Mouse (Mus musculus): ENCODE measurements around the gene Erbb3. TPM values are rescaled to one million over a fixed set of nuclear protein-coding genes. Genes with fewer than 3 reads are reported as not detected.

Erbb3 gene
- polyA plus RNA-seq, 1 experiment from 2014 or later = 1.2 TPM

DNA sequence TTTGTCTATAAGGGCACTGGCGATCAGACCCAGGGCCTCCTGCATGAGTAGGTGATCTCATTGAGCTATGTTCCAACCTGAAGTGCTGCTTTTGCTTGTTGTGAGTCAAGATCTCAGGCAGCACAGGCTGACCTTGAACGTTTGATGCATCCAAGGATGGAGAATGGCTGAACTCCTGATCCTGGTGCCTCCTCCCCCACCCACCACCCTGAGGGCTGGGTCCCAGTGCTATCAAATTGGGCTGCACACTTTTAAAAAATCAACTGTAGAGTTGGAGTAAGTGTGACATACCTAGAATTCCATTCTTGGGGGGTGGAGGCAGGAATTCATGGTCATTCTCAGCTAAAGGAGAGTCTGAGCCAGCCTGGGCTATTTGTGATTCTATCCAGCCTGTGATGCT, 17.0 kb upstream of the Erbb3 start:
- DNase-seq (no peak), ATAC-seq (ENCODE audit: low read depth) (no peak)
- H3K4me1 ChIP-seq (replicated peaks) = 0 out of 2 replicates have a peak, but pooled peaks cover 9% of the 10 kb centered on the region
- H3K27me3 ChIP-seq = no peaks in the 10 kb centered on the region
- no peak overlapping the region for H3K4me2 ChIP-seq
- 44% methylated on average over 2 of the region's 2 CpGs for WGBS (ENCODE audit: insufficient replicate concordance)
- no peaks in the 10 kb centered on the region for H3K9me3 ChIP-seq (replicated peaks)
- no peak overlapping the region for H3K4me3 ChIP-seq (replicated peaks)
- no peaks in the 10 kb centered on the region for H3K36me3 ChIP-seq
- no peak overlapping the region for H3K27ac ChIP-seq
- H3K9ac ChIP-seq = no peak overlapping the region

DNA sequence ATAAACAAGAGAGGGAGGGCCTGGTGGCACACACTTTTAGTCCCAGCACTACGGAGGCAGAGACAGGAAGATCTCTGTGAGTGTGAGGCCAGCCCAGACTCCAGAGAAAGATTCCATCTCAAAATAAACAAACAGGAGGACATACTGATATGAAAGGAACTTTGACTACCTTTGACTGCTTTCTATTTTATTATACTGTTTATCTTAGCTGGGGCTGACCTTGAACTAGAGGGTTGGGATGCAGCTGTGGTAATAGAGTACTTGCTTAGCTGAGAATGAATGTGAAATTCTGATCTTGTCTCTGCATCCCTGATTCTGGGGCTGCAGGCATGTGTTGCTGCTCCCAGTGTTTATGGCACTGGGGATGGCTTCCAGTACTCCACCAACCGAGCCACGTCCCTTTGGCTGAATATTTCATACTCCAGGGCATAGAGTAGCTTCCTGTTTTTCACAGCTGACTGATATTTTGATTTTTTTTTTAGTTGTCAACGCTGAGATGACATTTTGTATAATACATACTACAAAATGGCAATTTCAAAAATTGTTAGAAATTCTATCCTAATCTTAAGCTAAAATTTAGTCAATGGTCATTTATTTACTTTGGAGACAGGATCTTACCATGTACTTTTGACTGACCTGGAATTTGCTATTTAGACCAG, 13.1 kb upstream of the Erbb3 start:
- 56% methylated on average over 4 of the region's 4 CpGs for WGBS (ENCODE audit: insufficient replicate concordance)
- ATAC-seq (ENCODE audit: low read depth) (no peak), DNase-seq (no peak)
- Histone ChIP-seq H3K4me1 (replicated peaks) (0 out of 2 replicates have a peak, but pooled peaks cover 9% of the 10 kb centered on the region), H3K27ac (no peak overlapping the region), H3K27me3 (0 out of 2 replicates have a peak, but pooled peaks cover 3% of the 10 kb centered on the region), H3K9ac (no peak overlapping the region), H3K36me3 (no peaks in the 10 kb centered on the region), H3K9me3 (replicated peaks) (no peaks in the 10 kb centered on the region), H3K4me3 (replicated peaks) (no peak overlapping the region), H3K4me2 (no peak overlapping the region)

DNA sequence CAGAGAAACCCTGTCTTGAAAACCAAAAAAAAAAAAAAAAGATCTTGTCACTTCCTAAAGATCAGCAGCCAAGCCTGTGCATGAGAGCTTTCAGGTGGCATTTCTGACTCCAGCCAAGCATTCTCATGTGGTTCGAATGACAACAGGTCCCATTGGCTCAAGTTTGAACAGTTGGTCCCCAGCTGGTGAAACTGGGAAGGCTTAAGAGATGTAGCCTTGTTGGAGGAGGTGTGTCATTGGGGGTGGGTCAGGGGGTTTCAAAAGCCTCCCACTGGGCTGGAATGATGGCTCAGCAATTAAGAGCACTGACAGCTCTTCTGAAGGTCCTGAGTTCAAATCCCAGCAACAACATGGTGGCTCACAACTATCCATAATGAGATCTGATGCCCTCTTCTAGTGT, 12.0 kb upstream of the Erbb3 start:
- WGBS (ENCODE audit: insufficient replicate concordance) = 63% methylated on average over 1 of the region's 1 CpGs
- DNase-seq (no peak), ATAC-seq (ENCODE audit: low read depth) (no peak)
- Histone ChIP-seq H3K4me3 (replicated peaks) (no peak overlapping the region), H3K27me3 (0 out of 2 replicates have a peak, but pooled peaks cover 3% of the 10 kb centered on the region), H3K9me3 (replicated peaks) (no peaks in the 10 kb centered on the region), H3K4me2 (no peak overlapping the region), H3K9ac (no peak overlapping the region), H3K27ac (no peak overlapping the region), H3K36me3 (no peaks in the 10 kb centered on the region), H3K4me1 (replicated peaks) (0 out of 2 replicates have a peak, but pooled peaks cover 9% of the 10 kb centered on the region)

DNA sequence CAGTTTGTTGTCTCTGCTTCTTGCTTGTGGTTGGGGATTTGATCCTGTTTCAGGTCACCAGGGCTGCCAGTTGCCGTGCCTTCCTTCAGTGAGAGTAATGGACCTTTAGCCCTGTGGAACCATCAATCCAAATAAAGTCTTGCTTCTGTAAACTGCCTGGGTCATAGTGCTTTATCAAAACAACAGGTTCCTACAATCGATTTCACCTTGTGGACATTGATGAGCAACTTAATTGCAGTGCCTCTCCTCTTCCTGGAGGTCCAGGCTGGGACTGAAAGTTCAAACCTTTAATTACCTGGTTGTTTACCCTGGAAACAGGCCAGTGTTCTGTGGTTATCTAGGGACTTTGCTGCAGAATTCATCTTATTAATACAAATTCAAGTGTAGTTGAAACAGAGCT, 9.0 kb upstream of the Erbb3 start:
- Histone ChIP-seq H3K27ac (no peak overlapping the region), H3K9me3 (replicated peaks) (no peaks in the 10 kb centered on the region), H3K9ac (no peak overlapping the region), H3K4me2 (no peak overlapping the region), H3K4me1 (replicated peaks) (no peaks in the 10 kb centered on the region), H3K27me3 (peaks cover 11% of the 10 kb centered on the region; the same call in 1 of the 2 replicates), H3K4me3 (replicated peaks) (no peak overlapping the region), H3K36me3 (no peaks in the 10 kb centered on the region)
- DNase-seq = no peak
- 45% methylated on average over 2 of the region's 2 CpGs for WGBS (ENCODE audit: insufficient replicate concordance)
- no peak for ATAC-seq (ENCODE audit: low read depth)

DNA sequence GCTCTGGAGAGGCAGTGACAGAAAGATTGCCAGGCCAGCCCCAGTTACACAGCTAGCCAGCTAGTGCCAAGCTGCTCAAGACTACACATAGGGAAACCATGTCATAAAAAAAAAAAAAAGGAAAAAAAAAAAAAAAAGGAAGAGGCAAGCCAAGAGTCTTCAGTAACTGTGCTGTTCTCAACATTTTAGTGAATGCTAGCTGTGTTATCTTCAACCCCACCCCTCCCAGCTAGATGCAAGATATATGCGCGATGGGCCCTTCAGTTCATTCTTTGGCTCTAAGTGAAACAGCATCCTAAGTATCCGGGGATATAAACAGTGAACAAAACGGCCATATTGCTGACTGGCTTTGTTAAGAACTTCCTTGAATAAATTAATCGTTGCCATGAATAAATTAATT, 3.3 kb upstream of the Erbb3 start:
- DNase-seq (no peak), ATAC-seq (ENCODE audit: low read depth) (no peak)
- Histone ChIP-seq H3K9me3 (replicated peaks) (no peaks in the 10 kb centered on the region), H3K4me1 (replicated peaks) (peaks cover 35% of the 10 kb centered on the region), H3K4me2 (no peak overlapping the region), H3K36me3 (no peaks in the 10 kb centered on the region), H3K4me3 (replicated peaks) (no peak overlapping the region), H3K27ac (no peak overlapping the region), H3K9ac (no peak overlapping the region), H3K27me3 (peaks cover 59% of the 10 kb centered on the region)
- WGBS (ENCODE audit: insufficient replicate concordance) = 43% methylated on average over 5 of the region's 5 CpGs

DNA sequence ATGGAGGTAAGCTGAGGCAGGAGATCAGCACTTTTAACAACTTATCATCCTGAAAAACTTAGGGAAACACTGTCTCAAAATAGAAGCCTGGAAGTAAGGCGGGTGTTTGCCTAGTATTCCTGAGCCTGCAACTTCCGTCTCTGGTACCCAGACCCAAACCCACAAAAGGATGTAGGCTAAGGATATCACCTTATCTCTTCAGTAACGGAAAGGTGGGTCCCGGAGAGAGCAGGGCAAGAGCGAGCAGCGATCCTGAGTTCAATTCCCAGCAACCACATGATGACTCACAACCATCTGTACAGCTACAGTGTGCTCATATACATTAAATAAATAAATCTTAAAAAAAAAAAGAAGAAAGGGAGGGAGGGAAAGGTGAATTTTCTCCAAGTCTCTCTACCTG, 2.0 kb upstream of the Erbb3 start:
- H3K36me3 ChIP-seq = no peaks in the 10 kb centered on the region
- no peak for DNase-seq
- H3K9me3 ChIP-seq (replicated peaks) = no peaks in the 10 kb centered on the region
- H3K27ac ChIP-seq = no peak overlapping the region
- WGBS (ENCODE audit: insufficient replicate concordance) = 24% methylated on average over 6 of the region's 6 CpGs
- ATAC-seq (ENCODE audit: low read depth) = no peak
- H3K4me3 ChIP-seq (replicated peaks) = no peak overlapping the region
- H3K4me1 ChIP-seq (replicated peaks) = peaks cover 40% of the 10 kb centered on the region
- no peak overlapping the region for H3K4me2 ChIP-seq
- no peak overlapping the region for H3K9ac ChIP-seq
- H3K27me3 ChIP-seq = peaks cover 71% of the 10 kb centered on the region

DNA sequence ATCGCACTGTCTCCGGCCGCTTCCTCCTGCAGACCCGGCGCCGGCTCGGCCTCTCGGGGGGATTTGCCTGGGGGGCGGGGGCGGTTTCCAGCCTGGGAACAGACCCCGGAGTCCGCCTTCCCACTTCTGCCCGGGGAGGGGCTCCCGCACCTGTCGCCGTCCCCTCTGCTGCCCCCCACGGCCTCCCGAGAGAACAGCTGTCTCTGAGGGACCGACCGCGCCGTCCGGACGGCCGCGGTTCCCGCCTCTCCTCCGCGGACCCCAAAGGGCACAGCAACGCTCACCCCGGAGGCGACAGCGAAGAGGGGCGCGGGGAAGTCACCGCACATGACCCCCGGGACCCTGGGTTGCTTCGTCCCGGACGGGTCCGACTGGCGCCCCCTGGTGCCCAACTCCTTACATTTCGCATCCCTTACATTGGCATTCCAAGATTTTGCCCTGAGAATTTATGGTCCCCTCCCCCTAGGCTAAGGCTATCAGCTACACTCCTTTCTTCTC, 790 bp upstream of the Erbb3 start:
- Histone ChIP-seq H3K27ac (no peak overlapping the region), H3K36me3 (no peaks in the 10 kb centered on the region), H3K4me3 (replicated peaks) (peak overlapping the region; percentile 66), H3K9me3 (replicated peaks) (no peaks in the 10 kb centered on the region), H3K9ac (peak overlapping the region; percentile 58), H3K4me2 (peak overlapping the region; percentile 91), H3K27me3 (peaks cover 83% of the 10 kb centered on the region), H3K4me1 (replicated peaks) (peaks cover 40% of the 10 kb centered on the region)
- WGBS (ENCODE audit: insufficient replicate concordance) = under 1% methylated on average over 40 of the region's 43 CpGs
- ATAC-seq (ENCODE audit: low read depth) (no peak), DNase-seq (peak; percentile 27)

DNA sequence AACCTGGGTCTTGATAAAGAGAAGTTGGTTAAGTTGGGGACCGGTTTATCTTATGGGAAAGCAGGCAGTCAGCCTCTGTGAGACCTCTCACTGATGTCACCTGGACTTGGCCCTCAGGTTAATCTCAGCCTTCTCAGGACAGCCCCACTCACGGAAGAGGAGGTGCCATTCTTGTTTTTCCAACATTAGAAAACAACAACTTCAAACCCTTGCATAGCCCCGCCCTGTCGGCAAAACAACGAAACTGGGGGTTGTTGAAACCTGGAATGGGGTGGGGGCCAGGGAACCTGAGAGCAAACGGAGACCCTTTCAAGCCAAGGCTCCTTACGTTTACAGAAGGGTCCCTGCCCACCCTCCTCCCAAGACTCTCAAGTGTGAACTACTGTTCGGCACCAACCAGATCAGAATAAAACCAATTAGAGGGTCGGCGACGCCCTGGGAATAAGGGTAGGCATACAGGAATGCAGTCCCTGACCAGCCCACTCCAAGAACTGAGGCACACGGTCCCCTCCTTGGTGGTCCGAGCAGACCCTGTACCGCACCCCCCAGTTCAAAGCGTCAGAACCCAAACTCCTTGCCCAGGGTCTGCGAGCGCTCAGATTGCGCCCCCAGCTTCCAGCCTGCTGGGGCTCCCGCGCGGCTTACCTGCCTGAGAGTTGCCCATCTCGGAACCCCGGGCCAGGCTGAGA, 533 bp downstream of the Erbb3 start:
- H3K4me1 ChIP-seq (replicated peaks) = peaks cover 40% of the 10 kb centered on the region
- no peak overlapping the region for H3K27ac ChIP-seq
- ATAC-seq (ENCODE audit: low read depth) = 0 out of 2 replicates have a peak, but pooled peaks have one; percentile 11
- peak overlapping the region; percentile 31 for H3K9ac ChIP-seq
- H3K4me2 ChIP-seq = peak overlapping the region; percentile 91
- H3K36me3 ChIP-seq = no peaks in the 10 kb centered on the region
- WGBS (ENCODE audit: insufficient replicate concordance) = 4% methylated on average over 23 of the region's 23 CpGs
- H3K4me3 ChIP-seq (replicated peaks) = peak overlapping the region; percentile 66
- no peak for DNase-seq
- peaks cover 90% of the 10 kb centered on the region for H3K27me3 ChIP-seq
- no peaks in the 10 kb centered on the region for H3K9me3 ChIP-seq (replicated peaks)

DNA sequence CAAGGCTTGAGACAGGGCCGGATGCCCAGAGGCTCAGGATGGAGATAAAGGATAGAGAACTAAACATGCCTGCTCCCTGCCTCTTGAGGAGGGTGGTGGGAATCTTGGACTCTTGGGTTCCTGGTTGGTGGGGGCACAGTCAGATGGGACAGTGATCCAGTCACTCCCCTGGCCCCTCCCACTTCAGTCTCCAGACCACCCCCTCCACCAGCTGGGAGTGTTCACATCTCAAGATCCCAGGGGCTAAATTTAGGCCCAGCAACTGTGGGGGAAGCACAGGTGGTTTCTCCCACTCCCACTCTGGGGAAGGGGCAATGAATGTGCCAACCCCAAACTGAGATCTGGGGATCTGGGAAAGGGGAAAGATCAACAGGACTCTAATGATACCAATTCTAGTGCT, 1.3 kb downstream of the Erbb3 start:
- H3K4me3 ChIP-seq (replicated peaks) = peak overlapping the region; percentile 66; the same call in 1 of the 2 replicates
- DNase-seq (no peak), ATAC-seq (ENCODE audit: low read depth) (no peak)
- no peaks in the 10 kb centered on the region for H3K36me3 ChIP-seq
- H3K27me3 ChIP-seq = peaks cover 96% of the 10 kb centered on the region
- H3K4me2 ChIP-seq = peak overlapping the region; percentile 91
- WGBS (ENCODE audit: insufficient replicate concordance) = 50% methylated on average over 1 of the region's 1 CpGs
- H3K9ac ChIP-seq = no peak overlapping the region
- no peaks in the 10 kb centered on the region for H3K9me3 ChIP-seq (replicated peaks)
- H3K27ac ChIP-seq = no peak overlapping the region
- H3K4me1 ChIP-seq (replicated peaks) = peaks cover 40% of the 10 kb centered on the region

DNA sequence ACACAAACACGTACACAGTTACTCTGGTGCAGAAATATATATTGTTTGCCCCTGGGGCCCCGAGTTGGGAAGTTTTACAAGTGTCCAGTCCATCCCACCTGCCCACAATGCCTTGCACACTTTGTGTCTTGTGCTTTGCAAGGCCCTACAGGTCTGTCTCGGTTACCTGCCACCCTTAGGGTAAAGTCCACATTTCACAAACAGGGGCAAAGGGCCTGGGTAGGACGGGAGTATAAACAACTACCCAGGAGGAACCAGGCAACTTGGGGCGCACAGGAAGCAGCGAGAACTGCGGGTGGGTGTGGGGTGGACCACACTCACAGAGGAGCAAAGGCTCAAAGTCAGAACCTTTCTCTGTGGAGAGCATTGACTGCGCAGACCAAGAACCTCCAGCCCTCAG, 1.8 kb downstream of the Erbb3 start:
- 41% methylated on average over 8 of the region's 8 CpGs for WGBS (ENCODE audit: insufficient replicate concordance)
- peaks cover 100% of the 10 kb centered on the region for H3K27me3 ChIP-seq
- peak overlapping the region; percentile 66; the same call in 1 of the 2 replicates for H3K4me3 ChIP-seq (replicated peaks)
- H3K9ac ChIP-seq = no peak overlapping the region
- DNase-seq (no peak), ATAC-seq (ENCODE audit: low read depth) (no peak)
- no peaks in the 10 kb centered on the region for H3K9me3 ChIP-seq (replicated peaks)
- peak overlapping the region; percentile 91 for H3K4me2 ChIP-seq
- no peaks in the 10 kb centered on the region for H3K36me3 ChIP-seq
- peaks cover 37% of the 10 kb centered on the region for H3K4me1 ChIP-seq (replicated peaks)
- H3K27ac ChIP-seq = no peak overlapping the region

DNA sequence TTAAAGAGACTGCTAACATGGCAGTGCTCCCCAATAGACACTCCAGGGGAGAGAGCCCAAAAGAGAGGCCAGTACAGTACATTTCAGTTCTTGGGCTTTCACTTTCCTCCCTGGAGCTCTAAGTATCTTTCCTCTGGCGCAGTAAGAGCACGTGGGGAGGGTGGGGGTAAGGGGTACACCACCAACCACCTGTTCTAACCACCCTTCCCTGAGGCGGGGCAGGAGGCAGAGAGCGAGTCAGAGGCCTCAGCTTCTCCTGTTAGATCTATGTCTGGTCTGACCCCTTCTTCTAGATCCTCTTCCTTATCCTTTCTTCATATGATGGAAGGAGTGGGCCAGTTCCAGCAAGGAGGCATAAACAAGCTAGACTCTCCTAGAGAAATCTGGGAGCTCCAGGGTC, 2.3 kb downstream of the Erbb3 start:
- peaks cover 34% of the 10 kb centered on the region for H3K4me1 ChIP-seq (replicated peaks)
- DNase-seq (no peak), ATAC-seq (ENCODE audit: low read depth) (no peak)
- no peaks in the 10 kb centered on the region for H3K36me3 ChIP-seq
- no peak overlapping the region for H3K27ac ChIP-seq
- peaks cover 97% of the 10 kb centered on the region for H3K27me3 ChIP-seq
- 0 out of 2 replicates have a peak overlapping the region, but pooled peaks have one; percentile 91 for H3K4me2 ChIP-seq
- WGBS (ENCODE audit: insufficient replicate concordance) = 38% methylated on average over 4 of the region's 4 CpGs
- no peak overlapping the region for H3K9ac ChIP-seq
- no peaks in the 10 kb centered on the region for H3K9me3 ChIP-seq (replicated peaks)
- no peak overlapping the region for H3K4me3 ChIP-seq (replicated peaks)

Data from liver, embryonic 13.5 days (tissue).